Mouse (Mus musculus) hindbrain, embryonic 16.5 days (tissue): ENCODE measurements around the gene Med14. TPM values are rescaled to one million over a fixed set of nuclear protein-coding genes. Genes with fewer than 3 reads are reported as not detected.

ENCODE experiments used
- polyA plus RNA-seq: library from polyadenylated mRNA; unstranded; fragments of >200 nt; fragmentation: Nextera tagmentation; extraction: Ambion mirVana; gene quantifications from 2 replicates; pipeline ENCODE4 v1.2.1, GENCODE M21; 2015

Med14 gene
- polyA plus RNA-seq, 1 experiment from 2014 or later, result 11.3 TPM

Other genes with a start within 250 kb of the Med14 start
- 220 and 254 TPM in 2 replicates for gene Atp6ap2, start 174.3 kb downstream of the Med14 start, polyA plus RNA-seq
- 23.4 and 24.8 TPM in 2 replicates for gene 1810030O07Rik, start 88.4 kb downstream of the Med14 start, polyA plus RNA-seq